11 mouse cellular contexts compared by ENCODE assay signal in the genomic region with DNA sequence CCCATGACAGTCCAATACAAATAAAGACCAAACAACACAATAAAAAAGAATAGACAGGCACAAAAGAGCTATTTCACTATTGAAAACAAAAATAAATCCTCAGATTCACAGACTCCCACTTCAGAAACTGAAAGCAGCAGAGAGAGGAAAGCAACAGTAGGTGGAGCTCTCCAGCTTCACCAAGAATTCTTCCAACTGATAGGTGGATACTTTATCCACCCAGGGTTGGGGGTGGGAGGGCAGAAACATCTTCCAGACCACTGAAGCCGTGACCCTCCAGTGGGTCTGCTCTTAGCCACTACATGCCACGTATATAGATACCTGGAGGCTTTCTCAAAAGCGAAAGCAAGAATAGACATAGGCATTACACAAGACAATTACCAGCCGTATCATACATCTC. TPM values are rescaled to one million over a fixed set of nuclear protein-coding genes. Genes with fewer than 3 reads are reported as not detected.
A peak's percentile ranks its signal among the peaks of the same experiment; 100 is the strongest.
DNase-seq lines count a peak whose midpoint lies in the region; ATAC-seq and TF ChIP-seq lines count a peak whose summit lies in the region.
"Had no signal": no experiment of that assay in that cellular context is flagged by ENCODE, and none has a peak within 500 bp of the region (broad histone marks: within the 10 kb centered on the region; RNA-seq: fewer than 3 reads in every experiment).

No protein-coding gene starts in this region.

- WGBS in hindbrain, postnatal 0 days = 80% methylated on average over 4 of the region's 4 CpGs
- 73% methylated on average over 4 of the region's 4 CpGs for WGBS in hindbrain, embryonic 13.5 days

- H3K4me1 ChIP-seq in hindbrain, postnatal 0 days (ENCODE audit: insufficient read depth, low read length) = no peaks in the 10 kb centered on the region
- no peaks in the 10 kb centered on the region for H3K4me1 ChIP-seq in hindbrain, embryonic 13.5 days (replicated peaks)
- H3K4me1 ChIP-seq: embryonic facial prominence, embryonic 15.5 days; hindbrain, embryonic 15.5 days; limb, embryonic 12.5 days had no signal

- DNase-seq in hindbrain, postnatal 0 days (ENCODE audit: low spot score) = peak; percentile 14
- DNase-seq in retina, postnatal 1 day = peak; percentile 4
- DNase-seq in retina, embryonic 14.5 days (ENCODE audit: low spot score) = no peak
- no peak for DNase-seq in Muller cell, postnatal 12 days (ENCODE audit: inconsistent ontology term)

- no peak overlapping the region for H3K4me2 ChIP-seq in hindbrain, postnatal 0 days (ENCODE audit: low read depth, low read length)
- no peak overlapping the region for H3K4me2 ChIP-seq in hindbrain, embryonic 13.5 days
- H3K4me2 ChIP-seq: embryonic facial prominence, embryonic 15.5 days; hindbrain, embryonic 15.5 days; limb, embryonic 12.5 days had no signal

- H3K27ac ChIP-seq in hindbrain, postnatal 0 days = no peak overlapping the region
- no peak overlapping the region for H3K27ac ChIP-seq in hindbrain, embryonic 13.5 days
- H3K27ac ChIP-seq: embryonic facial prominence, embryonic 15.5 days; gastrocnemius, adult 2 months; hindbrain, embryonic 15.5 days; limb, embryonic 12.5 days had no signal

- H3K9me3 ChIP-seq in hindbrain, postnatal 0 days (ENCODE audit: low read length) = no peaks in the 10 kb centered on the region
- no peaks in the 10 kb centered on the region for H3K9me3 ChIP-seq in hindbrain, embryonic 13.5 days
- H3K9me3 ChIP-seq: embryonic facial prominence, embryonic 15.5 days; hindbrain, embryonic 15.5 days; limb, embryonic 12.5 days had no signal

- no peak overlapping the region for H3K4me3 ChIP-seq in hindbrain, postnatal 0 days (ENCODE audit: low read length)
- H3K4me3 ChIP-seq in hindbrain, embryonic 13.5 days = no peak overlapping the region
- H3K4me3 ChIP-seq: embryonic facial prominence, embryonic 15.5 days; gastrocnemius, adult 2 months; hindbrain, embryonic 15.5 days; limb, embryonic 12.5 days had no signal

- 0 out of 2 replicates have a peak, but pooled peaks have one; percentile 43 for ATAC-seq in hindbrain, postnatal 0 days
- no peak; the same call in 1 of the 2 replicates for ATAC-seq in hindbrain, embryonic 13.5 days (ENCODE audit: low FRiP score)
- ATAC-seq in granulocyte monocyte progenitor cell, adult 5-6 weeks (replicated peaks; ENCODE audit: poor library complexity, severe bottlenecking) = peak; percentile 17; the same call in 1 of the 2 replicates
- no peak for ATAC-seq in activated CD4-positive, CD25-positive, alpha-beta regulatory T cell, adult 4 months

- TF ChIP-seq CTCF in hindbrain, postnatal 0 days (IDR thresholded peaks at IDR 0.05; ENCODE audit: low read depth) = peak; percentile 25; the same call in 1 of the 2 replicates

- no peak overlapping the region for H3K9ac ChIP-seq in hindbrain, postnatal 0 days (replicated peaks; ENCODE audit: low read length)
- no peak overlapping the region for H3K9ac ChIP-seq in hindbrain, embryonic 13.5 days
- H3K9ac ChIP-seq: embryonic facial prominence, embryonic 15.5 days; hindbrain, embryonic 15.5 days; limb, embryonic 12.5 days had no signal

- no peaks in the 10 kb centered on the region for H3K27me3 ChIP-seq in hindbrain, postnatal 0 days (ENCODE audit: insufficient read depth, low read length)
- no peaks in the 10 kb centered on the region for H3K27me3 ChIP-seq in hindbrain, embryonic 13.5 days
- H3K27me3 ChIP-seq: embryonic facial prominence, embryonic 15.5 days; hindbrain, embryonic 15.5 days; limb, embryonic 12.5 days had no signal

- H3K36me3 ChIP-seq in hindbrain, postnatal 0 days (ENCODE audit: insufficient read depth, low read length) = no peaks in the 10 kb centered on the region
- no peaks in the 10 kb centered on the region for H3K36me3 ChIP-seq in hindbrain, embryonic 13.5 days
- H3K36me3 ChIP-seq: embryonic facial prominence, embryonic 15.5 days; hindbrain, embryonic 15.5 days; limb, embryonic 12.5 days had no signal

RNA-seq across cellular contexts. Expression of a gene that starts 31.6 kb away (rescaled TPM):
- not detected in 2 replicates for total RNA-seq in hindbrain, postnatal 0 days (2014; rRNA removed)
- not detected in 2 replicates for polyA plus RNA-seq in hindbrain, postnatal 0 days (2015; fragmentation: Nextera tagmentation; extraction: Ambion mirVana)
- not detected in 2 replicates for polyA plus RNA-seq in hindbrain, embryonic 13.5 days (2015; fragmentation: Nextera tagmentation; extraction: Ambion mirVana)
- not detected in 2 replicates for total RNA-seq in granulocyte monocyte progenitor cell, adult 5-6 weeks (2014; fragmentation: Nextera tagmentation)
- not detected in 2 replicates for total RNA-seq in granulocyte monocyte progenitor cell, adult 5-6 weeks (2017)
- not detected for polyA plus RNA-seq in activated CD4-positive, CD25-positive, alpha-beta regulatory T cell, adult 4 months (2017; shearing (Covaris generic))
- total RNA-seq: gastrocnemius, adult 2 months had no signal
- polyA plus RNA-seq: embryonic facial prominence, embryonic 15.5 days; hindbrain, embryonic 15.5 days; limb, embryonic 12.5 days had no signal

Comparison
In these comparisons a context has a peak if more than half of its experiments do, and no peak if none do; other contexts are left out.
1. ATAC-seq: peak in hindbrain, postnatal 0 days (single experiment) and granulocyte monocyte progenitor cell, adult 5-6 weeks (single experiment); none in hindbrain, embryonic 13.5 days (single experiment) and activated CD4-positive, CD25-positive, alpha-beta regulatory T cell, adult 4 months (single experiment).
2. DNase-seq: peak in hindbrain, postnatal 0 days (single experiment) and retina, postnatal 1 day (single experiment); none in retina, embryonic 14.5 days (single experiment) and Muller cell, postnatal 12 days (single experiment).